Mouse (Mus musculus): ENCODE results near the gene Sult4a1.

Sult4a1 gene

GRCm38 (mm10) chr15:84096051-84096450 is 9.5 kb downstream of the Sult4a1 start:
- DNase-seq (ENCODE audit: low spot score in 2 of 2), result peak; percentile 66 to 67

GRCm38 (mm10) chr15:84094921-84095320 is 10.6 kb downstream of the Sult4a1 start:
- no peak for DNase-seq (ENCODE audit: low spot score in 2 of 2)

- DNase-seq (ENCODE audit: low spot score in 2 of 2), result no peak
These were observed 18.8 kb downstream of the Sult4a1 start for GRCm38 (mm10) chr15:84086775-84087174.

DNA sequence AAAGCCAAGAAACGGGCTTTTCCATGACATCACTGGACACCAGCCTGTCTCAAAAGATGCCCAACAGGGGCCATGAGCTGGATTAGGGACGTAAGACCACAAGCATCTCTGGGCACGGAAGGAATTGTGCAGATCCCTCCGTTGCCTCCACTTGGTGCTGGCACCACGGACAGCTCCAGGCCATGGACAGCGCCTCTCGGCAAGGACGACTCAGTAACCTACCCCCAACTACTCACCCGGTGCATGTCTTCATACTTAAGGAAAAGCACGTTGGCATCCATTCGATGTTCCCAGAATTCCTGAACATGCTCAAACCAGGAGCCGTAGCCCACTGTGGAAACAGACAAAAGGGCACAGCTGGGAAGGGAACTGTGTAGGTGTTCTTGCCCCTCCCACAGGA is 19.2 kb downstream of the Sult4a1 start:
- DNase-seq (ENCODE audit: low spot score in 2 of 2), result no peak

DNA sequence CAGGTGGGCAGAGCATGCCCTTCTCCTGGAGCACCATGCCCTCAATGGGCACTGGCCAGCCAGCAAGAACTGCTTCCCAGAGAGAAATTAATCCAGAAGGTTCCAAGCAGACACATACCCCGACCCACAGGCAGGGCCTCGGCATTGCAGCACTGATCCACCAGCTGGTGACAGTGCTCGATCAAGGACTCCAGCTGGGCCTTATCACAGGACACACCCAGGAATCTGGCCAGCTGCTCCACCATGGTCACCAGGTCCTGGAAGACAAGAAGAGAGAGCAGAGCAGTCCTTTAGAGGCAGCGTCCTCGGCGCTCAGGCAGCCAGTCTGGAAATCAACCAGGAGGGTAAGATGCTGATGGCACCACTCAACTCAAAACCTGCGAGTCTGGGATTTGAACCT is 25.5 kb downstream of the Sult4a1 start:
- DNase-seq (ENCODE audit: low spot score in 2 of 2), result peak in 1 of 2 experiments; percentile 35

DNA sequence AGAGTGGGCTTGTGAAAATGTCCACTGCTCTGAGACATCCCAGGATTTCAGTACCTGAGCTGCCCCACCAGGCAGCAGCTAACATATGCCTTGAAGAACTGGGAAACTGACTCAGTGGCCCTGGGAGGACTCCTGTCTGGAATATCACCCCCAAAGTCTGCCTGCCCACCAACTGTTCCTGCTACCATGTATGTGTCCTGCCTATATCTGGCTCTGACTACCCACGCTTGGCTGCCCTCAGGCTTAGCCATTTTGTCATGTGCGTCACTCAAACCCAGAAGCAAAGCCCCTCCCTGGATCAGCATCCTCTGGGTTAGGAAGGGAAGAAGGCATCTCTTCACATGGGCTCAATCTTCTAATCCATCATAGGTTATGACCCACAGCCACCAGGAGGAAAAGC is 26.0 kb downstream of the Sult4a1 start:
- DNase-seq (ENCODE audit: low spot score in 2 of 2), result no peak

DNA sequence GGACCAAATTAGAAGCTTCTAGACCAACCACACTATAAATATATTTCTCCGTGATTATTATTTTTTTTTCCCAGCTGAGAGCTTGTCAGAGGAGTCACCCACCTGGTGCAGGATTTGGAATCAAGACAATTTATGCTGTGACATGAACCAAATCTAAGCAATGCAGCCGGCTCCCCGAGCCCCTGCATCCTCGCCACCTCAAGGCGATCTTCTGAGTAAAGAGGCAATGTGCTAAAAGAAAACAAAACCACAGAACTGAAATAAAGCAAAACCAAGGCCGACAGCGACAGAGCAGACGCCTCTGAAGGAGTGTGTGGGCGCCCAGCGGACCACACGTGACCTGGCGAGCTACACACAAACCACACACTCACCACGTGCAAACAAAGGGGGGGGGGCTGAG is 26.9 kb downstream of the Sult4a1 start:
- DNase-seq (ENCODE audit: low spot score in 2 of 2), result peak in 1 of 2 experiments; percentile 78

- DNase-seq (ENCODE audit: low spot score in 2 of 2), result no peak
These were observed 28.4 kb downstream of the Sult4a1 start for GRCm38 (mm10) chr15:84077151-84077550.

- no peak for DNase-seq (ENCODE audit: low spot score in 2 of 2)
These were observed 30.8 kb downstream of the Sult4a1 start for GRCm38 (mm10) chr15:84074705-84075185.

DNA sequence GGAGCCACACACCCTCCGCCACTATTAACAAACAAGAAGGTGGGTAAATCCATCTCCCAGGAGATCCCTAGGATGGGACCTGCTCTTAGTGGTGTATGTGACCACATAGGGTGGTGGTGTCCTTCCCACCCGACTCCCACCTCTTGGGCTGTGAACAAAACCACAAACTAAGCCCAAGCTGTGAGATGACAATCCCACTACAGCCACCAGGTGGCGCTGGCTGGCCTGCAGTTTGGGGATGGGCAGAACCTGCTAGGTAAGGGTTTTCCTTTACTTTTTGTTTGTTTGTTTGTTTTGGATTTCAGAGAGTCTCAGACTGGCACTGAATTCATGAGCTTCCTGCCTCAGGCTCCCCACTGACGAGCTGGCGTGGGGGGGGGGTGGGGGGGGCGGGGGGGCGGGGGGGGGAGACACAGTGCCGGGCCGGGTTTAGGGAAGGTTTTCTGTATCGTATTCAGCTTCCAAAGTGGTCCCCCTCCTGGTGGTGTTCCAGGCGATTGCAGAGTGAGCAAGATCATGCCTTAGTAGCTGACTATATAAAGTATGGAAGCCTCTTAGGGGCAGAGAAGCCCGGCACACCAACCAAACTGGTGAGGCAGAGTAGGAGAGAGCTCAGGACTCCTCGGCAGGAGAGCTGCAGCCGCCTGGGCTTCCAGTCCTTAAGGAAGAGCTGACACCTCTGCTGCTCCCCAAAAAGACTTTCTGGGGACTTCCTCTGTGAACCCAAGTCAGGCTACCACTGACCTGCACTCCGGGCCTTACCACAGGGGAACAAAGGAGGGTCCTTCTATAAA is 31.4 kb downstream of the Sult4a1 start:
- peak; percentile 77 to 82 for DNase-seq (ENCODE audit: low spot score in 2 of 2)

GRCm38 (mm10) chr15:84073058-84073457 is 32.5 kb downstream of the Sult4a1 start:
- DNase-seq (ENCODE audit: low spot score in 2 of 2), result no peak

DNA sequence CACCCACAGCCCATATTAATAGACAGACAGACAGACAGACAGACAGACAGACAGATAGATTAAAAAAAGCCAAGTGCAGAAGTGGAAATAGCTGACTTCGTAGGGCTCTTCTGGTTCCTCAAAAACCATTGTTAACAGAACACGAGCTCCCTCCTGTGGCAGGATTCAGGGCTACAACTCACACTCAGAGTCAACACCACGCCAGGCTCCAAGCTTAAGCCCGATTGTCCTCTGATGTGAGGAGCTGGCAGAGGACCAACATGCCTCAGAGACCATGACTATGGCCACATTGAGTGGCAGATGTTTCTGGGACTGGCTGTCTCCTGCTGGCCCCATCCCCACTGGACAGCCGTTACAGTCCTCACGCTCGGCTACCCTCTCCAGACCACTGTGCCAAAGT is 33.3 kb downstream of the Sult4a1 start:
- peak; percentile 92 to 93 for DNase-seq (ENCODE audit: low spot score in 2 of 2)

DNA sequence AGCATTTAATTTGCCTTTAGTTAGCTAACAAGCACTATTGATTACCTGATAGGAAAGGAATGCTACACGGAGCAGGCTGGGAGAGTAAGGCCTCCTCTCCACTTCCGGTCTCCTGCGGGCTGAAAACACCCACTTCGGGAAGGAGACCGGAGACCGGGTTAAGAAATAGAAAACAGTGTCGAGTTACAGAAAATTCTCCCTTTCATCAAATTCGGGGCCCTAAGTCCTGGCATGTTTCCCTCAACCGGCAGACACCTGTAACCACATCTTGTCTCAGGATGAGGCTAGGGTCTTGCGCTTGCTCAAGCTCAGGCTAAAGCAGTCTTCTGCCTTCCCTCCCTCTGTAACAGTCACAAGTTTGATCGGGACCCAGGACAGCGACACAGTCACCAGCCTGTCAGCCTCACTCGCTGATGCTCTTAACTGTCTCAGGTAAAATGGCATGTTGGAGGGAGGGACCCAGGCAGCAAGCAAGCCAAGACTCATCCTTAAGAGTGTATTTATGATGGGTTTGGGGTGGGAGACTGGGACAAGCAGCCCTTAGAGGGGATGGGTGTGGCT is 35.4 kb downstream of the Sult4a1 start:
- DNase-seq (ENCODE audit: low spot score in 2 of 2), result no peak

DNA sequence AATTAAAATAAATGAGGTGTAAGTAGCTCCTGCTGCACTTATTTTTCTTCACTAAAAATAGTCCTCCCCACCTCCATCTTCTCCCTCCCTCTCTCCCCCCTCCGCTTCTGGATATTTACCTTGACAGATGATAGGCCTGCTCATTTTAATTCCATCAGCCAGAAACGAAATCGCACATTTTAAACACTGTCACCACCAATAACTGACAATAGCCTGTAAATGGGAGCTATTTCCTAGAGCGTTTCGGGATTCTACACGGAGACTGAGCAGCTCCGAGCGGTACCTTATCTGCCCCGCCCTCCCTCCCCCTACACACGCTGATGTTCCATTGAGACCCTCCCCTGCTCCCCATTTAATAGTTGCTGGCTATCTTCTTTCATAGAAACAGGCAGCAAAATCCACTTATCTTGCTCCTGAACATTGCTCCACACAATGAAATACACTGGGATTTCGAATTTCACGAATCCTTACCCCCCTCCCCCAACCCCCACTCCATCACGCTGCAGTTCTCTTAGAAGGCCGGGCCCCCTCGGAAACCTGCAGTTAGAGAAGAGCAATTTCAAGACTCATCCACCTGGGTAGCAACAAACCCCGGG is 36.0 kb downstream of the Sult4a1 start:
- no peak for DNase-seq (ENCODE audit: low spot score in 2 of 2)

- no peak for DNase-seq (ENCODE audit: low spot score in 2 of 2)
These were observed 39.9 kb downstream of the Sult4a1 start for GRCm38 (mm10) chr15:84065701-84066100.

DNA sequence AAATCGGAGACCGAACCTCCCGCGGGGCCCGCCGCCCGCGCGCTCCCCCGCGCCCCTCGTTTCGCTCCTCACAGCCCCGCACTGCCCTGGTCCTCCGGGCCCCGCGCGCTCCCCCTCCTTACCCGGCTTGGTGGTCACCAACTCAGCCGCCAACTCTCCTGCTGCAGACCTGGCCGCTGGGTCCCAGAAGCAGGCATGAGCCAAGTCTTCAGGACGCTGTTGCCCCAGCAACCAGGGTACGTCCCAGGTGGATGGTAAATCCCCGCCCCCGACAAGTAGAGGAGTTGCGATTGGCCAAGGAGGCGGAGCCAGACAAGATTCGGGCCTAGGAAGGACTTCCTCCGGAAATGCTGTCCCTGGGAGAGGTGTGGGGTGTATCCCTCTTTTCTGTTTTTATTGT is 40.4 kb downstream of the Sult4a1 start, which contains the start of gene Efcab6:
Efcab6 (minus strand) TSS at position 240 of the 400 bp plus-strand sequence.
- DNase-seq (ENCODE audit: low spot score in 2 of 2), result peak; percentile 87 to 90

DNA sequence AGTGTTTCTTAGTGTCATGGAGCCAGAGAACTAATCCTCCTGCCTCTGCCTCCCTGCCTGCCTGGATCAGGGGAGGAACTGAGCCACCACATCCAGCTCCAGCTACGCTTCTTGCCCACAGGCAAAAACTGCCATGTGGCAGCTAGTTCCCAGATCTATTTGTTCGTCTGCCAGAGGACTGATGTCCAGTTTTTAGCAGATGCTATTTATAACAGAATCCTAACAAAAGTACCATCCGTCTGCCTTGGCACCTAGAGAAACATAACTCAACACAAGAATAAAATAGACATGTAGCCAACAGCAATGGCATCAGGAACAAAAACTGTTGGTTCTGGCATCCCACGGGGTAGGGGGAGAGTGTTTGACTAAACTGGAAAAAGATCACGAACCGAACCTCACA is 46.7 kb downstream of the Sult4a1 start:
- no peak for DNase-seq (ENCODE audit: low spot score in 2 of 2)

DNA sequence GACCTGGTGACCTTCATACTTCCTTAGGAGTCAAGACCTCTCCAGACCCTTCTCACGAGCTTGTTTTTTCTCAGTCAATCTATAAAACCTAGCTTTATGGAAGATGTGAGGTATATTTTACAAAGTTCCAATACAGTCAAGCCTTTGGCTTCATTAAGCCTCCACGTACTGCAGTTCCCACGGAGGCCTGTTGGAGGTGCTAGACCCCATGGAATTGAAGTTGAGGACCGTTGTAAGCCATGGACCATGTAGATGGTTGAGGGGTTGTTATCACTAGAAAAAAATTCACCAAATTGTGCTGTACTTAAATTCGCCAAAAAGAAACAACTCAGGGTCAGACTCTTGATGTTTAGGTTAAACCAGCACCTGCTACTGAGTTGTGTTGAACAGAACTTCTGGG is 49.5 kb downstream of the Sult4a1 start:
- no peak for DNase-seq (ENCODE audit: low spot score in 2 of 2)

DNA sequence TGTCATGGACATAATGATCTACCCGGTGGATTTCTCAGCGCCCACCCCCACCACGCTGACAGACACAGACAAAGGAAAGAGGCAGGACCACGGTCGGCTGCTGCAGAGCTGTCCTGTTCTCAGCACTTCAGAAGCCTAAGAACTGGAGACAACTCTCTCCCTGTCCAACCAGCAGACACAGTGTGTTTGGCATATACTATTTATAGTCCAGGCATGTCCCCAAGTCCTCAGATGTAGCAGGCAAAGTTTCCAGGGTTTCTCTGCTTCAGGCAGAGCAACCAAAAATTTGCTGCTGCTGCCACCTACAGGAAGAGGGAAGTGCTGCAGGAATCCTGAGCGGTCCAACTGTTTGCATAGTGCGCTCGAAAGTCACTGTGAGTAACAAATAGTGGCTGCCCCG is 51.7 kb downstream of the Sult4a1 start:
- peak; percentile 90 to 91 for DNase-seq (ENCODE audit: low spot score in 2 of 2)

- no peak for DNase-seq (ENCODE audit: low spot score in 2 of 2)
These were observed 52.3 kb downstream of the Sult4a1 start for GRCm38 (mm10) chr15:84053240-84053639.

DNA sequence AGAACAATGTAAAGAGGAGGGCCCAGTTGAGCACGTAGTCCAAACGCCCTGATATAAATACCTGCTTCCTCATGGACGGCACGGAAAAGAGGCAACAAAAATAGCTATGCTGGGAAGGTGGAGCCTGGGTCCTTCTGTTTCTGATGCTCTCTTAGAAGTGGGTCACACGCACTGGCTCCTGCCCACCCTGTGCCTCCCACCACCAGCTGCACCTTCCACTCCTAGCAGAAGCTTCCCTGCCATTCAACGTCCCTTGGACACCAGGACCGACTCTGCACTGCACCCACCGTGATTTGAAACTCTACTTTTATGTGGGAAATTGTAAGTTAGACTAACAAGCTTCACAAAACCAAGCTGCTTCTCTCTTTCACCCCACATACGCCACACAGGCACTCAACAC is 53.2 kb downstream of the Sult4a1 start:
- DNase-seq (ENCODE audit: low spot score in 2 of 2), result no peak

- DNase-seq (ENCODE audit: low spot score in 2 of 2), result no peak
These were observed 56.0 kb downstream of the Sult4a1 start for GRCm38 (mm10) chr15:84049570-84049969.

GRCm38 (mm10) chr15:84045562-84045961 is 60.0 kb downstream of the Sult4a1 start:
- no peak for DNase-seq (ENCODE audit: low spot score in 2 of 2)

All from right cerebral cortex, postnatal 10 days (tissue).